Mouse (Mus musculus) testis, adult 2 months (tissue): ENCODE measurements at regions not wholly inside any gene's neighbourhood (a gene's known extent, or its start where the extent isn't known, plus 50 kb on each side); places are given as distances from the start of the nearest gene placed in this dataset.

Experiments
- CTCF ChIP-seq: fragments of 200-500 bp; IDR thresholded peaks from 2 replicates; pipeline ENCODE4 v1.5.1; 2012; ENCODE audit warnings: low read depth, mild to moderate bottlenecking, inconsistent platforms, low read length, moderate library complexity; ENCODE audit not compliant: control insufficient read depth, insufficient read depth, insufficient replicate concordance
- POLR2A ChIP-seq: fragments of 200-500 bp; IDR thresholded peaks from 2 replicates; pipeline ENCODE4 v1.6.1; 2012; ENCODE audit warnings: low read depth, mild to moderate bottlenecking, inconsistent platforms, low read length, moderate library complexity; ENCODE audit not compliant: control insufficient read depth

GRCm38 (mm10) chr3:37968654-37969053 lies 244.4 kb upstream of the Gm5148 start:
- TF ChIP-seq POLR2A: no peak
- no peak for TF ChIP-seq CTCF
